Mouse (Mus musculus) lung, postnatal 0 days (tissue): ENCODE results near the gene Shmt2.

Experiments
- CTCF ChIP-seq: IDR thresholded peaks from 2 replicates; pipeline ENCODE4 v1.5.1; 2016; ENCODE audit warnings: antibody characterized with exemption, mild to moderate bottlenecking
- EP300 ChIP-seq: IDR thresholded peaks from 2 replicates; pipeline ENCODE4 v1.6.1; 2016; ENCODE audit warnings: antibody characterized with exemption, mild to moderate bottlenecking, control low read depth

DNA sequence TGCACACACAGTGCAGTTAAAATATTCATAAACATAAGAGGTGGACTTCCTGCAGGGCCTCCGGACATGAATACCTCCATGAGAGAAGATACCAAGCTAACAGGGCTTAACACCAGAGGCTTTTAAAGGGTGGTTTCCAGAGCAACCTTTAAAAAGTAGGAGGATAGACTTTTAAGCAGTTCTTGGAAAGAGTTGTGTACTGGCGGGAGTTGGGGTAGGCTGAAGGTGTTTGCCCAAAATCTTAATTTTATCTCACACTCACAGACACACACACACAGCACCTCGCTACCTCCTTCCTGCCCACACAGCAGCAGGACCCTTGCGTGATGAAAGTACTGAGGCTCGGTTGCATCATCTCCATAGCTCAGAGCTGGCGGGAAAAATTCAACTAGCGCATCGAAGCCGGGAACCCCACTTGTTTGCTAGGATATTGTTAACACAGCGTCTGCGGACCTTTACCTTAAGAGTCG, 598 bp downstream of the Shmt2 start:
- no peak for TF ChIP-seq EP300
- TF ChIP-seq CTCF, result no peak
